Mouse (Mus musculus) liver, postnatal 0 days (tissue): ENCODE data around the gene Ptprg.

ENCODE experiments used
- CTCF ChIP-seq: sonication (generic); IDR thresholded peaks from 2 replicates; pipeline ENCODE4 v1.5.1; 2016; ENCODE audit warnings: antibody characterized with exemption, low read depth
- EP300 ChIP-seq: IDR thresholded peaks from 2 replicates; pipeline ENCODE4 v1.6.1; 2016; ENCODE audit warnings: antibody characterized with exemption, low read depth, mild to moderate bottlenecking

DNA sequence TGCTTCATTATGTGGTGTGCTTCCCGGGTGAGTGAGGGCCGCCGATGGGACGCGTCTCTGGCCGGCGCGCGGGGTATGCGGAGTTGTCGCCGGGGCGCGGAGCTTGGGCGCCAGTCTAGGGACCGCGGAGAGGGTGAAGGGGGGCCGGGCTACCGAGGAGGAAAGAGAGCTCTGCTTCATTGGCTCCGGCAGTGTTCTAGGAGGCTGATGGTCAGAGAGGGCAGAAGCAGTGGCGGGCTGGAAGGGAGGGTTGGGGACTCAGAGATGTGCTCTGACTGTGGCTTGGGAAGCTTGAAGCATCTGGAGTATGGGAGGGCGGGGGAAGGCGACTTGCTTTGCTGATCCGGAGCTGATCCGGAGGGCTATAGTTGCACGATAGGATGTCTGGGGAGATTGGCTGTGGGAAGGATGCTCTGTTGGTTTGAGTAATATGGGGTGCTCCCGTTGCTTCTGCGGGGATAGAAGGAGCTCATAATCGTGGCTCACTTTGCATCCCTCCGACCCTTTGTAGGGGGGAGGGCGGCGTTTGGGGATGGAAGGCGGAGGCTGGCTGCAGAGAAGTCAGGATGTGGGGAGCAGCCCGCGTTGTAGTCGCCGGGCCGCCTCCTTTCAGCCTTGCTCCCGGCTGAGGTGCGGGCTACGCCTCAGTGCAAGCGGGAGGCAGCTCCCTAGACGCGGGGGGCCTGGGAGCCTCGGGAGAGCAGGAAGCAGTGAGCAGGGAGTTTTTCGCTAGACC, 1.1 kb downstream of the Ptprg start:
- TF ChIP-seq CTCF = no peak
- TF ChIP-seq EP300 = no peak
